Mouse (Mus musculus) cerebellum, adult 2 months (tissue): ENCODE measurements around the gene Eps8l2.

Experiments used
- CTCF ChIP-seq: fragments of 200-500 bp; IDR thresholded peaks from 2 replicates; pipeline ENCODE4 v1.5.1; 2011; ENCODE audit warnings: low read depth, mild to moderate bottlenecking, control low read depth, low read length, moderate library complexity, borderline replicate concordance; ENCODE audit not compliant: insufficient read depth
- POLR2A ChIP-seq: fragments of 200-500 bp; IDR thresholded peaks from 2 replicates; pipeline ENCODE4 v1.6.1; 2011; ENCODE audit warnings: low read length, control low read depth, borderline replicate concordance; ENCODE audit not compliant: insufficient read depth

- TF ChIP-seq POLR2A = no peak
- no peak for TF ChIP-seq CTCF
Observed at GRCm38 (mm10) chr7:141344787-141345186, 6.1 kb downstream of the Eps8l2 start.
